Mouse (Mus musculus) ES-E14 (cell line): ENCODE results near the gene Grid1. TPM values are rescaled to one million over a fixed set of nuclear protein-coding genes. Genes with fewer than 3 reads are reported as not detected.

Experiments
- DNase-seq: peaks from one replicate; pipeline ENCODE4 v3.0.0-alpha.2; 2013; ENCODE audit warnings: low read depth, low spot score
- H3K27ac ChIP-seq: 2 replicates; pipeline ENCODE4 v1.5.1; 2012; ENCODE audit warnings: low read depth, mild to moderate bottlenecking, low read length, moderate library complexity, mixed read lengths; ENCODE audit not compliant: poor library complexity, insufficient read depth, severe bottlenecking
- H3K36me3 ChIP-seq: 2 replicates; pipeline ENCODE4 v1.6.1; 2012; ENCODE audit warnings: mild to moderate bottlenecking, low read length, moderate library complexity, mixed read lengths; ENCODE audit not compliant: control insufficient read depth, poor library complexity, insufficient read depth, severe bottlenecking
- H3K4me1 ChIP-seq, 2 experiments: fragments of 150-350 bp in 1 of 2; sonication (generic) in 1 of 2; 2 replicates each; pipeline ENCODE4 v1.6.1; 2012; ENCODE audit warnings: low read length in 2 of 2, mild to moderate bottlenecking in 1 of 2, mixed read lengths in 1 of 2; ENCODE audit not compliant: control insufficient read depth in 2 of 2, insufficient read depth in 2 of 2, poor library complexity in 1 of 2
- H3K4me3 ChIP-seq, 2 experiments: fragments of 150-350 bp in 1 of 2; sonication (generic) in 1 of 2; 2 replicates each; pipeline ENCODE4 v1.5.1; 2012; ENCODE audit warnings: low read length in 2 of 2, low read depth in 1 of 2, mild to moderate bottlenecking in 1 of 2, mixed read lengths in 1 of 2; ENCODE audit not compliant: insufficient read depth in 1 of 2, poor library complexity in 1 of 2, severe bottlenecking in 1 of 2
- H3K9ac ChIP-seq: 2 replicates; pipeline ENCODE4 v1.6.1; 2012; ENCODE audit warnings: low read depth, mild to moderate bottlenecking, low read length, mixed read lengths; ENCODE audit not compliant: poor library complexity, insufficient read depth, severe bottlenecking
- H3K9me3 ChIP-seq: fragments of 150-350 bp; sonication (generic); 2 replicates; pipeline ENCODE4 v1.6.1; 2012; ENCODE audit warnings: low read depth, mild to moderate bottlenecking, low read length; ENCODE audit not compliant: control insufficient read depth, insufficient read depth
- CHD2 ChIP-seq: IDR thresholded peaks from 2 replicates; pipeline ENCODE4 v1.6.1; 2014; ENCODE audit warnings: mild to moderate bottlenecking, low read depth, low read length, inconsistent platforms
- HCFC1 ChIP-seq: IDR thresholded peaks from 2 replicates; pipeline ENCODE4 v1.6.1; 2012; ENCODE audit warnings: low read length, inconsistent platforms, borderline replicate concordance; ENCODE audit not compliant: insufficient read depth
- MAFK ChIP-seq: IDR thresholded peaks from 2 replicates; pipeline ENCODE4 v1.6.1; 2014; ENCODE audit warnings: mild to moderate bottlenecking, low read depth, low read length, inconsistent platforms; ENCODE audit not compliant: insufficient read depth
- ZC3H11A ChIP-seq: IDR thresholded peaks from 2 replicates; pipeline ENCODE4 v1.6.1; 2012; ENCODE audit warnings: low read depth, mild to moderate bottlenecking, inconsistent platforms, low read length, borderline replicate concordance
- ZNF384 ChIP-seq: IDR thresholded peaks from 2 replicates; pipeline ENCODE4 v1.6.1; 2012; ENCODE audit warnings: low read depth, low read length, inconsistent platforms
- in situ Hi-C, 2 experiments: fragments of 600-800 bp; cut with MboI; formaldehyde crosslinking; loops; one replicate each; pipeline ENCODE4 v1.15.1; 2025; ENCODE audit warnings: low sequenced_read_pairs in 2 of 2, inconsistent platforms in 1 of 2; ENCODE audit not compliant: unreplicated experiment in 2 of 2
- total RNA-seq: library from RNA; depleted of rRNA; stranded (reverse); fragments of 300-350 nt; gene quantifications from 2 replicates; pipeline ENCODE4 v1.2.3, GENCODE M21; 2012

The Grid1 gene
- total RNA-seq, 1 experiment: 0.54 TPM

- in situ Hi-C loops: no loop called here
- H3K4me1 ChIP-seq: peaks cover 0 to 15% of the 10 kb centered on the region in 2 experiments; a peak in 1 of 4 replicates
- no peak overlapping the region for H3K4me3 ChIP-seq
- H3K9me3 ChIP-seq: no peaks in the 10 kb centered on the region
- TF ChIP-seq MAFK: no peak
- H3K9ac ChIP-seq: no peak overlapping the region
- DNase-seq: no peak
- no peaks in the 10 kb centered on the region for H3K36me3 ChIP-seq
- H3K27ac ChIP-seq: no peak overlapping the region
Measured at GRCm38 (mm10) chr14:34884611-34885010, 64.7 kb downstream of the Grid1 start.

GRCm38 (mm10) chr14:34891769-34892532 is 72.0 kb downstream of the Grid1 start:
- Histone ChIP-seq H3K9ac (no peak overlapping the region), H3K36me3 (no peaks in the 10 kb centered on the region), H3K4me1 (peaks cover 0 to 12% of the 10 kb centered on the region in 2 experiments; a peak in 1 of 4 replicates), H3K4me3 (no peak overlapping the region), H3K9me3 (no peaks in the 10 kb centered on the region), H3K27ac (0 out of 2 replicates have a peak overlapping the region, but pooled peaks have one; percentile 36)
- peak; percentile 89 for DNase-seq
- 0 out of 2 replicates have a peak, but pooled peaks have one; percentile 17 for TF ChIP-seq MAFK
- TF ChIP-seq ZC3H11A: no peak
- in situ Hi-C loops: no loop called here

GRCm38 (mm10) chr14:34896253-34896982 is 76.5 kb downstream of the Grid1 start:
- peak overlapping the region; percentile 30 for H3K9ac ChIP-seq
- H3K36me3 ChIP-seq: no peaks in the 10 kb centered on the region
- H3K4me3 ChIP-seq: peak overlapping the region in 1 of 2 experiments; percentile 32; a peak in 2 of 4 replicates
- H3K27ac ChIP-seq: no peak overlapping the region
- H3K4me1 ChIP-seq: peaks cover 0 to 9% of the 10 kb centered on the region in 2 experiments; a peak in 1 of 4 replicates
- no peaks in the 10 kb centered on the region for H3K9me3 ChIP-seq
- in situ Hi-C loops: no loop called here
- no peak for DNase-seq
- TF ChIP-seq MAFK (no peak), CHD2 (no peak), ZC3H11A (no peak), ZNF384 (no peak), HCFC1 (no peak)

GRCm38 (mm10) chr14:34903854-34904253 is 83.9 kb downstream of the Grid1 start:
- TF ChIP-seq CHD2: no peak
- TF ChIP-seq MAFK: no peak
- no peak for TF ChIP-seq HCFC1
- no peak overlapping the region for H3K4me3 ChIP-seq
- in situ Hi-C loops: no loop called here

More at GRCm38 (mm10) chr14:34903854-34904253, 83.9 kb downstream of the Grid1 start:
- DNase-seq: no peak
- no peaks in the 10 kb centered on the region for H3K36me3 ChIP-seq
- H3K4me1 ChIP-seq: no peaks in the 10 kb centered on the region
- H3K27ac ChIP-seq: no peak overlapping the region
- H3K9ac ChIP-seq: no peak overlapping the region
- no peaks in the 10 kb centered on the region for H3K9me3 ChIP-seq
